Mouse (Mus musculus): Measurements from ENCODE around the gene Gars.

DNA sequence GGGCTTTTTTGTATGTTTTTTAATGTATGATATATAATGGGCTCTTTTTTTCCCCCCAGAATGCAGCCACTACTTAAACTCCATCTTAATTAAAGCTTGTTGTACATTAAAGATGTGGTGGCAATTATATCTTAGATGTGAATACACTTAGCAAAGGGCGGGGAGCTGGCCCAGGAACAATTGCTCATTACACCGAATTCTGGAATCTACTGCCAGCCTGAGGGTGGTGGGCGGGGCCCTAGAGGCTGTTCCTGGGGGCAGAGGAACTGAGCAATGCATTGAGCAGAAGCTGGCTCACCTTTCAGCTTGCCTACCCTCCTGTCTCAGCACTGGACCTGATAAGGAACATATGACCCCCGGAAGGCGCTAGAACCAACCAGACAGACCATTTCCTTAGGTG lies 60.8 kb downstream of the Gars start:
- TF ChIP-seq CTCF (IDR thresholded peaks at IDR 0.05; ENCODE audit: low read depth, low read length) = no peak
- TF ChIP-seq POLR2A (IDR thresholded peaks at IDR 0.05; ENCODE audit: insufficient read depth, low read length) = no peak
